Mouse (Mus musculus) thymus, adult 2 months (tissue): ENCODE data around the gene Dao. TPM values are rescaled to one million over a fixed set of nuclear protein-coding genes. Genes with fewer than 3 reads are reported as not detected.
A peak's percentile ranks its signal among the peaks of the same experiment; 100 is the strongest.

Source experiments
- DNase-seq: peaks from one replicate; pipeline ENCODE4 v3.0.0; 2021
- H3K27ac ChIP-seq: fragments of 200-500 bp; 2 replicates; pipeline ENCODE4 v1.5.1; 2012; ENCODE audit warnings: low read length, control low read depth; ENCODE audit not compliant: control insufficient read depth, insufficient read depth
- H3K27me3 ChIP-seq: fragments of 200-500 bp; 2 replicates; pipeline ENCODE4 v1.6.1; 2012; ENCODE audit warnings: mild to moderate bottlenecking, low read length, moderate library complexity, mixed read lengths; ENCODE audit not compliant: control insufficient read depth, insufficient read depth
- H3K36me3 ChIP-seq: fragments of 200-500 bp; 2 replicates; pipeline ENCODE4 v1.6.1; 2012; ENCODE audit warnings: mild to moderate bottlenecking, low read length, moderate library complexity; ENCODE audit not compliant: control insufficient read depth, insufficient read depth
- H3K4me1 ChIP-seq: fragments of 200-500 bp; replicated peaks from 2 replicates; pipeline ENCODE4 v1.6.1; 2012; ENCODE audit warnings: low read length; ENCODE audit not compliant: control insufficient read depth, insufficient read depth
- H3K4me3 ChIP-seq: fragments of 200-500 bp; 2 replicates; pipeline ENCODE4 v1.5.1; 2012; ENCODE audit warnings: mild to moderate bottlenecking, low read length, control low read depth, moderate library complexity; ENCODE audit not compliant: control insufficient read depth, insufficient read depth
- CTCF ChIP-seq: fragments of 200-500 bp; IDR thresholded peaks from 2 replicates; pipeline ENCODE4 v1.5.1; 2012; ENCODE audit warnings: mild to moderate bottlenecking, control low read depth, low read length, moderate library complexity, borderline replicate concordance; ENCODE audit not compliant: control insufficient read depth, poor library complexity, insufficient read depth; ENCODE audit errors: extremely low read depth
- POLR2A ChIP-seq: fragments of 200-500 bp; IDR thresholded peaks from 2 replicates; pipeline ENCODE4 v1.6.1; 2012; ENCODE audit warnings: mild to moderate bottlenecking, low read length, control low read depth, moderate library complexity; ENCODE audit not compliant: control insufficient read depth, poor library complexity, insufficient read depth; ENCODE audit errors: extremely low read depth
- WGBS: fragments of 180-500 bp; shearing (Covaris S2); methylation state at CpG from one replicate; pipeline ENCODE4 v1.1.7; 2018; 5-methylcytosine and 5-hydroxymethylcytosine counted together
- polyA plus RNA-seq: library from polyadenylated mRNA; depleted of rRNA; stranded (reverse); fragments of >200 nt; gene quantifications from 2 replicates; pipeline ENCODE4 v1.2.3, GENCODE M21; 2012

Gene Dao
- polyA plus RNA-seq, 1 experiment = 0.36 TPM

- TF ChIP-seq POLR2A = no peak
- TF ChIP-seq CTCF = no peak
- peaks cover 8% of the 10 kb centered on the region for H3K4me1 ChIP-seq
- no peak for DNase-seq
Measured at GRCm38 (mm10) chr5:113989437-113990024, 14.0 kb upstream of the Dao start.

DNA sequence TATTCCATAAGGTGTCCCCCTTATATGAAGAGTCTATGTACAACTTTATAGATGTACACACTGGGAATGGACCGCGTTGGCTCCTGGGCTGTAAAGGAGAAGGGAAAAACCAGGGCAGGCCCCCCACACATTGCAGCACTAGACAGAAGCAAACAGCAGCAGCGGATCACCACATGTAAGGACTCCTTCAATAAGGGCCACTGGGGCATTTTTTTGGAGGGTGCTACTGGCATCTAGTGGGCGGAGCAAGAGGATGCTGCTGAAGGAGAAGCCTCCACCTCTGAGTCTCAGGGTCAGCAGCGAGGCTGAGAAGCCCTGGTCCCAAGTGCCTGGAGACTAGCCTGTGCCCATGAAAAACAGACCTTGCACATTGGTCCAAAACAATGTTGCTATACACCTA is 12.9 kb upstream of the Dao start:
- Histone ChIP-seq H3K27ac (no peak overlapping the region), H3K27me3 (no peaks in the 10 kb centered on the region; the same call in 1 of the 2 replicates), H3K4me3 (no peak overlapping the region), H3K4me1 (peaks cover 8% of the 10 kb centered on the region), H3K36me3 (no peaks in the 10 kb centered on the region)
- no peak for DNase-seq
- TF ChIP-seq POLR2A (no peak), CTCF (no peak)
- WGBS = 95% methylated on average over 5 of the region's 5 CpGs

More at GRCm38 (mm10) chr5:113989437-113990024, 14.0 kb upstream of the Dao start:
- Histone ChIP-seq H3K27ac (no peak overlapping the region), H3K36me3 (no peaks in the 10 kb centered on the region), H3K4me3 (no peak overlapping the region), H3K27me3 (no peaks in the 10 kb centered on the region; the same call in 1 of the 2 replicates)
- 95% methylated on average over 20 of the region's 20 CpGs for WGBS

- H3K4me1 ChIP-seq = peaks cover 8% of the 10 kb centered on the region
- DNase-seq = no peak
- H3K4me3 ChIP-seq = no peak overlapping the region
- H3K27me3 ChIP-seq = no peaks in the 10 kb centered on the region; the same call in 1 of the 2 replicates
- no peak overlapping the region for H3K27ac ChIP-seq
- WGBS = 90% methylated on average over 7 of the region's 7 CpGs
- no peaks in the 10 kb centered on the region for H3K36me3 ChIP-seq
- TF ChIP-seq POLR2A (no peak), CTCF (no peak)
Measured at GRCm38 (mm10) chr5:113991141-113991540, 12.4 kb upstream of the Dao start.

DNA sequence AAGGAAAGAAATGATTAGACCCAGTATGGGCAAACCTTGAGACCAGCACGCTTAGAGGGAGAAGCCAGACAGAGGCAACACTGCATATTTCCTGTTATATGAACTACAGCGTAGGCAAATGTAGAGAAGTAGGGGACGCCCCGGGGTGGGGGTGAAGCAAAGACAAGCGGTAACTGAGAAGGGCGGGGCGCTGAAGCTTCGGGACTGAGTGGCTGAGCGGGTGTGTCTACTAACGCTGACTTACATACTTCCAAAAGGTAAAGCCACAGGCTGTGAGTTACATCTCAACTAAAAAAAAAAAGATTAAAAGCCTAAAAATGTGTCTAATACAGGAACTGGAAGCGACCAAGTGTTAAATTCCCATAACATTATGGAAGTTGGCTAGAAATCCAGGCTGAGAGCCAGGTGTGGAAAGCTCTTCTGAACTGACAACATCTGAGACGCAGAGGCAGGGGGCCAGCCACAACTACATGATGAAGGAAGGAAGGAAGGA is 11.1 kb upstream of the Dao start:
- Histone ChIP-seq H3K27ac (peak overlapping the region; percentile 52), H3K4me3 (peak overlapping the region; percentile 61), H3K27me3 (no peaks in the 10 kb centered on the region; the same call in 1 of the 2 replicates), H3K36me3 (no peaks in the 10 kb centered on the region), H3K4me1 (peaks cover 8% of the 10 kb centered on the region)
- DNase-seq = peak; percentile 74
- 2% methylated on average over 12 of the region's 12 CpGs for WGBS
- TF ChIP-seq POLR2A = no peak
- TF ChIP-seq CTCF = no peak

DNA sequence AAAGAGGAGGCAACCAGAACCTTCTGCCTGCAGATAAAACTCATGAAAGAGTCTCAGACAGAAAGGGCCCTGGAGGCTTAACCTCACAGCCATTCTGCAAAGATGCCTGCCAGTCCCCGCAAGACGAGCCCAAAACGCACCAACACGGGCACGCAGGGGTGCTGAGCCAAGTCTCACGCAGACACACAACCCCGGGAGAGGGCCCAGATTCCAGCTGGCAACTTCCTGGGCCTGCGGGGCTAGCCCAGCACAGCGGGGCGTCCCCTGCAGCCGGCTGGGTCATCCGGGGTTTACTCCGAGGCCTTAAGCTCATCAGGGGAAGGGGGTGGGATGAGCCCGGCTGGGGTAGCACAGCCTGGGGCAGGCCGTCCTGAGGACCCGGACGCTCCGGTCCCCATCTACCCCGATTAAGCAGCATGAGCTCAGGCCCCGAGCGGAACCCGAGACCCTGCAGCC is 10.4 kb upstream of the Dao start:
- Histone ChIP-seq H3K4me3 (peak overlapping the region; percentile 61), H3K4me1 (peaks cover 8% of the 10 kb centered on the region), H3K36me3 (no peaks in the 10 kb centered on the region), H3K27ac (peak overlapping the region; percentile 52), H3K27me3 (no peaks in the 10 kb centered on the region; the same call in 1 of the 2 replicates)
- WGBS = under 1% methylated on average over 22 of the region's 22 CpGs
- TF ChIP-seq CTCF = no peak
- TF ChIP-seq POLR2A = no peak
- DNase-seq = peak; percentile 25

GRCm38 (mm10) chr5:113993487-113994465 is 9.7 kb upstream of the Dao start, which contains the start of gene Ssh1:
TSS of gene Ssh1 (minus strand) at chr5:113993894.
- no peaks in the 10 kb centered on the region for H3K36me3 ChIP-seq
- peaks cover 8% of the 10 kb centered on the region for H3K4me1 ChIP-seq
- 3% methylated on average over 81 of the region's 83 CpGs for WGBS
- peak within 1 kb of the TSS; percentile 52 for H3K27ac ChIP-seq
- H3K4me3 ChIP-seq = peak within 1 kb of the TSS; percentile 61
- DNase-seq = peak; percentile 61
- no peaks in the 10 kb centered on the region; the same call in 1 of the 2 replicates for H3K27me3 ChIP-seq
- TF ChIP-seq POLR2A (no peak), CTCF (no peak)
